Mouse (Mus musculus) liver, adult (tissue): ENCODE data around the gene Bax.

Experiments used
- GATA4 ChIP-seq: IDR thresholded peaks from 2 replicates; pipeline ENCODE4 v1.6.1; 2014; ENCODE audit warnings: mild to moderate bottlenecking, low read length; ENCODE audit not compliant: insufficient replicate concordance

Gene Bax

GRCm38 (mm10) chr7:45449974-45450373 lies 16.7 kb downstream of the Bax start:
- no peak for TF ChIP-seq GATA4

- TF ChIP-seq GATA4 = no peak
These were observed 19.2 kb downstream of the Bax start for GRCm38 (mm10) chr7:45447325-45447990.

- no peak for TF ChIP-seq GATA4
These were observed 20.1 kb downstream of the Bax start for GRCm38 (mm10) chr7:45446589-45446988.

GRCm38 (mm10) chr7:45443526-45444420 lies 22.9 kb downstream of the Bax start:
- TF ChIP-seq GATA4 = no peak

GRCm38 (mm10) chr7:45437521-45438276 lies 29.0 kb downstream of the Bax start, which contains the start of gene Ruvbl2:
TSS of gene Ruvbl2 (minus strand) at chr7:45438096.
- TF ChIP-seq GATA4 = no peak

- no peak for TF ChIP-seq GATA4
These were observed 29.7 kb downstream of the Bax start for GRCm38 (mm10) chr7:45437046-45437445.

- TF ChIP-seq GATA4 = no peak
These were observed 30.3 kb downstream of the Bax start for GRCm38 (mm10) chr7:45436444-45436843.

GRCm38 (mm10) chr7:45435038-45435437 lies 31.7 kb downstream of the Bax start:
- TF ChIP-seq GATA4 = no peak

- TF ChIP-seq GATA4 = no peak; the same call in 1 of the 2 replicates
These were observed 32.3 kb downstream of the Bax start, which contains the start of gene Gys1 for GRCm38 (mm10) chr7:45434203-45435015. TSS of gene Gys1 (plus strand) at chr7:45434844.

GRCm38 (mm10) chr7:45433835-45434202 lies 32.9 kb downstream of the Bax start:
- no peak for TF ChIP-seq GATA4

- no peak for TF ChIP-seq GATA4
These were observed 40.1 kb downstream of the Bax start for GRCm38 (mm10) chr7:45426556-45426955.

- TF ChIP-seq GATA4 = no peak
These were observed 45.5 kb downstream of the Bax start for GRCm38 (mm10) chr7:45421194-45421593.

- no peak for TF ChIP-seq GATA4
These were observed 46.1 kb downstream of the Bax start, which contains the start of gene Lhb for GRCm38 (mm10) chr7:45420615-45420919. TSS of gene Lhb (plus strand) at chr7:45420820.

- no peak for TF ChIP-seq GATA4
These were observed 46.7 kb downstream of the Bax start for GRCm38 (mm10) chr7:45419859-45420614.

GRCm38 (mm10) chr7:45417962-45418492 lies 48.7 kb downstream of the Bax start:
- no peak for TF ChIP-seq GATA4
